ENCODE assay signal across 13 mouse cellular contexts in genomic region chr7:79054111-79054510, GRCm38 (mm10). TPM values are rescaled to one million over a fixed set of nuclear protein-coding genes. Genes with fewer than 3 reads are reported as not detected.
DNase-seq lines count a peak whose midpoint lies in the region; ATAC-seq and TF ChIP-seq lines count a peak whose summit lies in the region.
"Had no signal": no experiment of that assay in that cellular context is flagged by ENCODE, and none has a peak within 500 bp of the region (broad histone marks: within the 10 kb centered on the region; RNA-seq: fewer than 3 reads in every experiment).

No protein-coding gene starts in this region.

- peak overlapping the region; percentile 99 for H3K4me2 ChIP-seq in heart, embryonic 12.5 days
- H3K4me2 ChIP-seq in stomach, embryonic 14.5 days (replicated peaks; ENCODE audit: low read depth, low read length) = peak overlapping the region; percentile 89; the same call in 1 of the 2 replicates
- no peak overlapping the region for H3K4me2 ChIP-seq in stomach, postnatal 0 days (replicated peaks; ENCODE audit: low read depth)
- H3K4me2 ChIP-seq in limb, embryonic 15.5 days = peak overlapping the region; percentile 86
- H3K4me2 ChIP-seq in stomach, embryonic 15.5 days = peak overlapping the region; percentile 89
- no peak overlapping the region for H3K4me2 ChIP-seq in liver, embryonic 12.5 days

- TF ChIP-seq CTCF in stomach, postnatal 0 days (IDR thresholded peaks at IDR 0.05; ENCODE audit: low read depth) = no peak

- H3K9me3 ChIP-seq in heart, embryonic 12.5 days (replicated peaks) = no peaks in the 10 kb centered on the region
- H3K9me3 ChIP-seq in stomach, embryonic 14.5 days (ENCODE audit: control insufficient read depth, low read depth, low read length) = no peaks in the 10 kb centered on the region
- H3K9me3 ChIP-seq in stomach, postnatal 0 days (ENCODE audit: control insufficient read depth, low read length) = no peaks in the 10 kb centered on the region
- no peaks in the 10 kb centered on the region for H3K9me3 ChIP-seq in limb, embryonic 15.5 days
- no peaks in the 10 kb centered on the region for H3K9me3 ChIP-seq in stomach, embryonic 15.5 days
- no peaks in the 10 kb centered on the region for H3K9me3 ChIP-seq in liver, embryonic 12.5 days (replicated peaks)
- H3K9me3 ChIP-seq: megakaryocyte, embryonic 14.5 days had no signal

- H3K9ac ChIP-seq in heart, embryonic 12.5 days = no peak overlapping the region
- H3K9ac ChIP-seq in stomach, embryonic 14.5 days (replicated peaks; ENCODE audit: low read depth, low read length) = no peak overlapping the region
- H3K9ac ChIP-seq in stomach, postnatal 0 days (ENCODE audit: low read length) = no peak overlapping the region
- H3K9ac ChIP-seq in limb, embryonic 15.5 days = peak overlapping the region; percentile 44; the same call in 1 of the 2 replicates
- H3K9ac ChIP-seq in stomach, embryonic 15.5 days = no peak overlapping the region
- no peak overlapping the region for H3K9ac ChIP-seq in liver, embryonic 12.5 days

- WGBS in heart, embryonic 12.5 days = 16% methylated on average over 13 of the region's 13 CpGs
- 12% methylated on average over 13 of the region's 13 CpGs for WGBS in stomach, embryonic 14.5 days
- 10% methylated on average over 13 of the region's 13 CpGs for WGBS in stomach, postnatal 0 days
- WGBS in limb, embryonic 15.5 days = 10% methylated on average over 13 of the region's 13 CpGs
- 14% methylated on average over 13 of the region's 13 CpGs for WGBS in stomach, embryonic 15.5 days
- WGBS in liver, embryonic 12.5 days (ENCODE audit: insufficient replicate concordance) = 13% methylated on average over 13 of the region's 13 CpGs

- peaks cover 91% of the 10 kb centered on the region for H3K27me3 ChIP-seq in heart, embryonic 12.5 days (replicated peaks)
- H3K27me3 ChIP-seq in stomach, embryonic 14.5 days (ENCODE audit: control insufficient read depth, insufficient read depth, low read length) = peaks cover 48% of the 10 kb centered on the region
- peaks cover 9% of the 10 kb centered on the region for H3K27me3 ChIP-seq in stomach, postnatal 0 days (ENCODE audit: control insufficient read depth, insufficient read depth, low read length)
- H3K27me3 ChIP-seq in limb, embryonic 15.5 days = peaks cover 61% of the 10 kb centered on the region
- peaks cover 54% of the 10 kb centered on the region for H3K27me3 ChIP-seq in stomach, embryonic 15.5 days (replicated peaks)
- peaks cover 78% of the 10 kb centered on the region for H3K27me3 ChIP-seq in liver, embryonic 12.5 days (replicated peaks)

- no peak for DNase-seq in heart, adult 11 months
- no peak for DNase-seq in stomach, postnatal 0 days (ENCODE audit: low spot score)
- no peak for DNase-seq in gastrocnemius, adult 8-10 months (ENCODE audit: low spot score in 2 of 2)
- DNase-seq: adrenal gland, postnatal 10 days; heart, postnatal 36 days; kidney, postnatal 10 days; layer of hippocampus, postnatal 36 days had no signal

- H3K27ac ChIP-seq in heart, embryonic 12.5 days (ENCODE audit: poor library complexity, severe bottlenecking) = no peak overlapping the region
- no peak overlapping the region for H3K27ac ChIP-seq in stomach, embryonic 14.5 days (ENCODE audit: low read length)
- no peak overlapping the region for H3K27ac ChIP-seq in stomach, postnatal 0 days (replicated peaks)
- 0 out of 2 replicates have a peak overlapping the region, but pooled peaks have one; percentile 3 for H3K27ac ChIP-seq in limb, embryonic 15.5 days
- no peak overlapping the region for H3K27ac ChIP-seq in stomach, embryonic 15.5 days
- no peak overlapping the region for H3K27ac ChIP-seq in liver, embryonic 12.5 days

- H3K4me3 ChIP-seq in heart, embryonic 12.5 days = peak overlapping the region; percentile 60; the same call in 1 of the 2 replicates
- peak overlapping the region; percentile 42; the same call in 1 of the 2 replicates for H3K4me3 ChIP-seq in stomach, embryonic 14.5 days (ENCODE audit: low read depth, low read length)
- H3K4me3 ChIP-seq in stomach, postnatal 0 days (ENCODE audit: low read depth, low read length) = no peak overlapping the region
- H3K4me3 ChIP-seq in limb, embryonic 15.5 days = peak overlapping the region; percentile 53
- H3K4me3 ChIP-seq in stomach, embryonic 15.5 days (replicated peaks) = no peak overlapping the region
- no peak overlapping the region for H3K4me3 ChIP-seq in liver, embryonic 12.5 days
- H3K4me3 ChIP-seq: megakaryocyte, embryonic 14.5 days had no signal

- H3K4me1 ChIP-seq in heart, embryonic 12.5 days (replicated peaks) = peaks cover 19% of the 10 kb centered on the region
- peaks cover 4% of the 10 kb centered on the region; the same call in 1 of the 2 replicates for H3K4me1 ChIP-seq in stomach, embryonic 14.5 days (ENCODE audit: control insufficient read depth, insufficient read depth, low read length)
- H3K4me1 ChIP-seq in stomach, postnatal 0 days (replicated peaks; ENCODE audit: control insufficient read depth, insufficient read depth) = no peaks in the 10 kb centered on the region
- peaks cover 16% of the 10 kb centered on the region for H3K4me1 ChIP-seq in limb, embryonic 15.5 days
- peaks cover 8% of the 10 kb centered on the region; the same call in 1 of the 2 replicates for H3K4me1 ChIP-seq in stomach, embryonic 15.5 days
- H3K4me1 ChIP-seq in liver, embryonic 12.5 days = no peaks in the 10 kb centered on the region
- H3K4me1 ChIP-seq: megakaryocyte, embryonic 14.5 days had no signal

- TF ChIP-seq EP300 in stomach, postnatal 0 days (optimal IDR thresholded peaks at IDR 0.05) = no peak

- no peak for ATAC-seq in heart, embryonic 12.5 days (ENCODE audit: insufficient number of reproducible peaks, low FRiP score)
- no peak for ATAC-seq in stomach, embryonic 14.5 days (ENCODE audit: insufficient number of reproducible peaks, insufficient read depth, low FRiP score, low read depth)
- ATAC-seq in stomach, postnatal 0 days (ENCODE audit: low FRiP score, low TSS enrichment) = no peak
- no peak for ATAC-seq in limb, embryonic 15.5 days (ENCODE audit: insufficient number of reproducible peaks, low FRiP score, low TSS enrichment, low read depth)
- ATAC-seq in stomach, embryonic 15.5 days (ENCODE audit: insufficient read depth, low FRiP score, low read depth) = no peak
- ATAC-seq in liver, embryonic 12.5 days = no peak

- H3K36me3 ChIP-seq in heart, embryonic 12.5 days = no peaks in the 10 kb centered on the region
- no peaks in the 10 kb centered on the region for H3K36me3 ChIP-seq in stomach, embryonic 14.5 days (ENCODE audit: control insufficient read depth, insufficient read depth, low read length)
- no peaks in the 10 kb centered on the region for H3K36me3 ChIP-seq in stomach, postnatal 0 days (ENCODE audit: control insufficient read depth, insufficient read depth, low read length)
- no peaks in the 10 kb centered on the region for H3K36me3 ChIP-seq in limb, embryonic 15.5 days
- H3K36me3 ChIP-seq in stomach, embryonic 15.5 days = no peaks in the 10 kb centered on the region
- no peaks in the 10 kb centered on the region for H3K36me3 ChIP-seq in liver, embryonic 12.5 days

RNA-seq across cellular contexts. Expression of gene Acan, which starts 0.8 kb away (rescaled TPM):
- 0.60 and 0.94 TPM in 2 replicates for polyA plus RNA-seq in heart, embryonic 12.5 days (2016; fragmentation: Nextera tagmentation; extraction: Ambion mirVana)
- 0.36 and 1.1 TPM in 2 replicates for polyA plus RNA-seq in stomach, embryonic 14.5 days (2014; fragmentation: Nextera tagmentation; extraction: Ambion mirVana)
- 0.02 TPM in 1 of 2 replicates, not detected in the other for polyA plus RNA-seq in stomach, postnatal 0 days (2015; fragmentation: Nextera tagmentation; extraction: Ambion mirVana)
- 46.9 and 52.7 TPM in 2 replicates for polyA plus RNA-seq in limb, embryonic 15.5 days (2015; fragmentation: Nextera tagmentation; extraction: Ambion mirVana)
- 0.82 and 1.5 TPM in 2 replicates for polyA plus RNA-seq in stomach, embryonic 15.5 days (2015; fragmentation: Nextera tagmentation; extraction: Ambion mirVana)
- polyA plus RNA-seq in liver, embryonic 12.5 days (2016; fragmentation: Nextera tagmentation; extraction: Ambion mirVana) = not detected in 2 replicates
- total RNA-seq in gastrocnemius, adult 8-10 months (2022) = under 1 TPM in 1 of 4 experiments, not detected in 3; 0.05 TPM

Comparison
In these comparisons a context has a peak if more than half of its experiments do, and no peak if none do; other contexts are left out.
1. H3K4me2 ChIP-seq: peak in heart, embryonic 12.5 days (single experiment), stomach, embryonic 14.5 days (single experiment), limb, embryonic 15.5 days (single experiment) and stomach, embryonic 15.5 days (single experiment); none in stomach, postnatal 0 days (single experiment) and liver, embryonic 12.5 days (single experiment).
2. H3K4me3 ChIP-seq: peak in heart, embryonic 12.5 days (single experiment), stomach, embryonic 14.5 days (single experiment) and limb, embryonic 15.5 days (single experiment); none in stomach, postnatal 0 days (single experiment), stomach, embryonic 15.5 days (single experiment) and liver, embryonic 12.5 days (single experiment).
3. RNA of gene Acan, which starts 0.8 kb away (polyA plus RNA-seq): 46.9 to 52.7 TPM in limb, embryonic 15.5 days; 0.82 to 1.5 TPM in stomach, embryonic 15.5 days, 0.60 to 0.94 TPM in heart, embryonic 12.5 days, 0.36 to 1.1 TPM in stomach, embryonic 14.5 days, 0.02 TPM in stomach, postnatal 0 days and not detected in liver, embryonic 12.5 days; every median in the first group is over 10 times any median in the second.